Mouse (Mus musculus) right cerebral cortex, postnatal 25 days (tissue): ENCODE data around the gene Zfp148.
"Not testable (repeated sequence)": the region's sequence is repeated elsewhere in the genome, so short reads cannot be mapped to it uniquely, and the experiment has no call there.

Experiments used
- DNase-seq: peaks from one replicate; pipeline ENCODE4 v3.0.0; 2022

The Zfp148 gene

GRCm38 (mm10) chr16:33465242-33465614, 84.6 kb downstream of the Zfp148 start:
- DNase-seq = no peak

- no peak for DNase-seq
These were observed 86.8 kb downstream of the Zfp148 start for GRCm38 (mm10) chr16:33467451-33467850.

GRCm38 (mm10) chr16:33469973-33470372, 89.3 kb downstream of the Zfp148 start:
- no peak for DNase-seq

GRCm38 (mm10) chr16:33474381-33474780, 93.7 kb downstream of the Zfp148 start:
- no peak for DNase-seq

- no peak for DNase-seq
These were observed 99.3 kb downstream of the Zfp148 start for GRCm38 (mm10) chr16:33479926-33480325.

- DNase-seq = no peak
These were observed 100.5 kb downstream of the Zfp148 start for GRCm38 (mm10) chr16:33481148-33481547.

- DNase-seq = no peak
These were observed 101.7 kb downstream of the Zfp148 start for GRCm38 (mm10) chr16:33482309-33482708.

- DNase-seq = no peak
These were observed 107.1 kb downstream of the Zfp148 start for GRCm38 (mm10) chr16:33487709-33488108.

GRCm38 (mm10) chr16:33494374-33494773, 113.7 kb downstream of the Zfp148 start:
- no peak for DNase-seq

GRCm38 (mm10) chr16:33508082-33508481, 127.4 kb downstream of the Zfp148 start:
- no peak for DNase-seq

- not testable (repeated sequence) for DNase-seq
These were observed 128.6 kb downstream of the Zfp148 start for GRCm38 (mm10) chr16:33509231-33509630.

GRCm38 (mm10) chr16:33510856-33511255, 130.2 kb downstream of the Zfp148 start:
- DNase-seq = not testable (repeated sequence)

- DNase-seq = no peak
These were observed 131.9 kb downstream of the Zfp148 start for GRCm38 (mm10) chr16:33512555-33512954.

- peak; percentile 47 for DNase-seq
These were observed 136.3 kb downstream of the Zfp148 start, which contains the start of gene Slc12a8 for GRCm38 (mm10) chr16:33516807-33517565. TSS of gene Slc12a8 (plus strand) at chr16:33517328.

GRCm38 (mm10) chr16:33517627-33518026, 137.0 kb downstream of the Zfp148 start:
- no peak for DNase-seq

- no peak for DNase-seq
These were observed 137.6 kb downstream of the Zfp148 start for GRCm38 (mm10) chr16:33518236-33518635.

GRCm38 (mm10) chr16:33519916-33520568, 139.4 kb downstream of the Zfp148 start:
- DNase-seq = no peak

- DNase-seq = no peak
These were observed 141.9 kb downstream of the Zfp148 start for GRCm38 (mm10) chr16:33522516-33522915.

- no peak for DNase-seq
These were observed 142.9 kb downstream of the Zfp148 start for GRCm38 (mm10) chr16:33523571-33523970.

- no peak for DNase-seq
These were observed 149.1 kb downstream of the Zfp148 start for GRCm38 (mm10) chr16:33529502-33530454.

- no peak for DNase-seq
These were observed 150.5 kb downstream of the Zfp148 start for GRCm38 (mm10) chr16:33531184-33531583.

GRCm38 (mm10) chr16:33536456-33536855, 155.8 kb downstream of the Zfp148 start:
- no peak for DNase-seq
